Mouse (Mus musculus) bone marrow macrophage, adult 2 months (primary cell): ENCODE measurements around the gene Nt5e. TPM values are rescaled to one million over a fixed set of nuclear protein-coding genes. Genes with fewer than 3 reads are reported as not detected.

Source experiments
- H3K27ac ChIP-seq: 2 replicates; pipeline ENCODE4 v1.5.1; 2012; ENCODE audit warnings: low read depth, low read length; ENCODE audit not compliant: insufficient read depth
- H3K4me1 ChIP-seq: 2 replicates; pipeline ENCODE4 v1.6.1; 2012; ENCODE audit warnings: low read length; ENCODE audit not compliant: control insufficient read depth, insufficient read depth
- H3K4me3 ChIP-seq: 2 replicates; pipeline ENCODE4 v1.5.1; 2012; ENCODE audit warnings: mild to moderate bottlenecking, low read length, moderate library complexity; ENCODE audit not compliant: insufficient read depth
- CTCF ChIP-seq: IDR thresholded peaks from 2 replicates; pipeline ENCODE4 v1.5.1; 2012; ENCODE audit warnings: low read depth, mild to moderate bottlenecking, low read length, moderate library complexity
- POLR2A ChIP-seq: IDR thresholded peaks from 2 replicates; pipeline ENCODE4 v1.6.1; 2012; ENCODE audit warnings: mild to moderate bottlenecking, low read depth, low read length, borderline replicate concordance
- polyA plus RNA-seq: library from polyadenylated mRNA; stranded (reverse); fragments of >200 nt; gene quantifications from 2 replicates; pipeline ENCODE4 v1.2.4, GENCODE M21; 2012; ENCODE audit not compliant: missing spikeins, insufficient read depth, insufficient read length

Nt5e gene
- polyA plus RNA-seq, 1 experiment, result 0.15 TPM

GRCm38 (mm10) chr9:88342701-88343100 lies 15.7 kb downstream of the Nt5e start:
- TF ChIP-seq CTCF, result no peak
- Histone ChIP-seq H3K27ac (no peak overlapping the region), H3K4me1 (peaks cover 8% of the 10 kb centered on the region), H3K4me3 (no peak overlapping the region)

DNA sequence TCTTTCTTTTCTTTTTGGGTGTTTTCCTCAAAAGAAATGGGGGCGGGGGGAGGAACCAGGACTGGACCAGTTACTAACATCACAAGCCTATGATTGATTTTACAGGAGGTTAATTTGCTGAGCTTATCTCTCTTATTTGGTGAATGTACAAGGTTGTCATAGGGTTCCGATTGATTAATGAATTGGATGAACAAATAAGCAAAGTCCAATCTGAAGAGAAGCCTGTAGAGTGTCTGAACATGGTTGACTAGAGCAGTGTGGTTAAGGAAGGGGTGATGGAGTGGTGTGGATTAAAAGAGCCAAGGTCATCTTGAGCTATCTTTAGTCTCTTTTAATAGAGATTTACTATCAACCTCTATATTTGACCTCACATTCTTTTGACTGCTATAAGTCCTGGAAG lies 17.4 kb downstream of the Nt5e start:
- TF ChIP-seq POLR2A (no peak), CTCF (no peak)
- Histone ChIP-seq H3K4me3 (no peak overlapping the region), H3K27ac (no peak overlapping the region), H3K4me1 (peaks cover 20% of the 10 kb centered on the region)

DNA sequence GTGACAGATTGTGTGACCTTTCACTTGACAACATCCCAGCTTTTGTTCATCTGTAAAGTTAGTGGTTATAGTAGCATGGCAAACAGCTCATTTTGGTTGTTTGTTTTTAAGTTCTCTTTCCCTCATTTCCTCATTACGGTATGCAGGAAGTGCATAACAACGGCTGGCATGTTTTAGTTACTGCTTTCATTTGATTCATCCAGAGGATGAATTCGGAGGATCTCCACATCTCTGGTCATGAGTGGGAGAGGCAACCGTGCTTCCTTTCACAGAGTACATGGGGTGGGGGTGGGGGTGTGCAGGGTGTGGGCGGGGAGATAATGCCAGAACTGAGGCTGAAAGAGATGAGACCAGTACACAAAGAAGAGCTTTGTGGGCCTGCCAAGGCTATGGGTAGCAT lies 19.9 kb downstream of the Nt5e start:
- Histone ChIP-seq H3K27ac (no peak overlapping the region), H3K4me1 (peaks cover 20% of the 10 kb centered on the region), H3K4me3 (no peak overlapping the region)
- TF ChIP-seq POLR2A, result no peak

- H3K4me3 ChIP-seq, result no peak overlapping the region
- no peak overlapping the region for H3K27ac ChIP-seq
- peaks cover 22% of the 10 kb centered on the region for H3K4me1 ChIP-seq
- no peak for TF ChIP-seq POLR2A
- TF ChIP-seq CTCF, result no peak
Observed at GRCm38 (mm10) chr9:88348623-88349022, 21.6 kb downstream of the Nt5e start.

- Histone ChIP-seq H3K4me1 (peaks cover 26% of the 10 kb centered on the region), H3K27ac (no peak overlapping the region), H3K4me3 (no peak overlapping the region)
- TF ChIP-seq POLR2A (no peak), CTCF (no peak)
Observed at GRCm38 (mm10) chr9:88350317-88350716, 23.3 kb downstream of the Nt5e start.

DNA sequence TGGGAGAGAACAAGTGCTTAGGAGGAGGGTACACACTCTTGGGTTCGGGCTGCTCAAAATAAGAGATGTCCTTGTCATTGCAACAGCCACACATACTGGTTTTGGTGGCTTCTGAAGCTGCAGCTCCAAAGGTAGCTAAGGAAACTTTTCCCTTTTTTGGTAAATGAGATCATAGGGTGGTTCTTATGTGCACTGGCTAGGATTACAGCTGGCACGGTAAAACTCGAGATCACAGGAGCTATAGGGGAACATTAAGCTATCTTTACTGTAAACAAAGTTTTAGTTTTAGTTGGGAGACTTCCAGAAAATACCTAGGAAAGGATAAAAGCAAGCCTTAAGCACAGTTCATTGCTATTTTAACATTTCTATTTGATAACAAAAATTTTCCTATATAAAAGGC lies 24.2 kb downstream of the Nt5e start:
- TF ChIP-seq CTCF (no peak), POLR2A (no peak)
- no peak overlapping the region for H3K4me3 ChIP-seq
- peaks cover 26% of the 10 kb centered on the region for H3K4me1 ChIP-seq
- no peak overlapping the region for H3K27ac ChIP-seq

DNA sequence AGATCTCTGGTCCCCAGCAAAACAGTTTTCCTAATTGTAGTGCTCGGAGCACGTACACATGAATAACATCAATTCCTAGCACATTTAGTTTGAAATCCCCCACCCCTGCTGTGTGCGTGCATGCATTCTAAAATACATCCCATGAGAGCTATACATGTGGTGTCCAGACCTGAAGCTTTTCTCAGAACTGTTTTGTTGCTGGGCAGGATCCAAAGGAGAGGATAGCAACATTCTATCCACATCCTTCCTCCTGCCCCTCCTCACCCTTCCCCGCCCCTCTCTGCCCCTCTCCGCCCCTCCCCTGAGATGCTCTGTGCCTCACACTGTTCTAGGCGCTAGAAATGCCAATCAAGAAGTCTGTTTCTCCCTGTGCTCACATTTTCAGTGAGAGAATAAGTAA lies 25.7 kb downstream of the Nt5e start:
- Histone ChIP-seq H3K27ac (no peak overlapping the region), H3K4me1 (peaks cover 20% of the 10 kb centered on the region), H3K4me3 (no peak overlapping the region)
- no peak for TF ChIP-seq POLR2A
- TF ChIP-seq CTCF, result no peak

DNA sequence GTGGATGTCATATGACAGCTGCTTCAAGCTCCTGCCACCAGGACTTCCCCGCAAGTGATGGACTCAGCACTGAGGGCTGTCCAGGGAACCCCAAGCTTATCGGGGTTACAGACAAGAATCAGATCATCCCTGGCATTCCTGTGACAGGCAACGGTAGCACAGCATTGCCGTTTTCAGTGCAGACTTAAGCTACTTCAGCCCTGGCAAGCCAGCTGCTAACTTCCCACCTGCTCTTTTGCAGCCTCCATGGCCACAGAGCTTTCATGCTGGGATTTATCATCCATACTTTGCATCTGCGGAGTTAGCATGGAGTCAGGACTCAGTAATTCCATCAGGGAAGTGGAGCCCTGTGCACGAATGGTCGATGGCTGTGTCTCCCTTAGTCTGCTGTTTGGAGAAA lies 26.5 kb downstream of the Nt5e start:
- Histone ChIP-seq H3K4me3 (no peak overlapping the region), H3K27ac (no peak overlapping the region), H3K4me1 (peaks cover 16% of the 10 kb centered on the region)
- TF ChIP-seq CTCF, result no peak
- TF ChIP-seq POLR2A, result no peak

GRCm38 (mm10) chr9:88357173-88357572 lies 30.2 kb downstream of the Nt5e start:
- Histone ChIP-seq H3K27ac (no peak overlapping the region), H3K4me3 (no peak overlapping the region), H3K4me1 (peaks cover 9% of the 10 kb centered on the region)
- TF ChIP-seq POLR2A, result no peak
- no peak for TF ChIP-seq CTCF

DNA sequence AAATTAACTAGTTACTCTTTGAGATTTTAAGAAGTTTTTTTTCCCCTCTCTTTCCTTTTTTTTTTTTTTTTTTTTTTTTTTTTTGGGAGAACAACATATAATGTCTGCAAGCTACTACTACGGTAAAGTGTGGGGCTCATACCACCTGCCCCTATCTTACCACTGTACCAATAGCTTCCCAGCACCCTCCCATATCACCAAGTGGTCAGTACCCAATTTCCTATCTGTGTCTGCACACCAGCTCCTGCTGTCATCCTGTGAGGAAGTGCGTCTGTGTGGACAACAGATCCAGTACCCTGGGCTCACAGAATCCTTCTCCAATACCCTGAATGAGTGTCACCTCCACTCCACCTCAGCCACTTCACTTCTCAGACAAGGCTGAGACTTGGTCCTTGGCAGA lies 32.1 kb downstream of the Nt5e start:
- Histone ChIP-seq H3K4me1 (peaks cover 3% of the 10 kb centered on the region), H3K27ac (no peak overlapping the region), H3K4me3 (no peak overlapping the region)
- TF ChIP-seq POLR2A (no peak), CTCF (no peak)

GRCm38 (mm10) chr9:88361211-88361909 lies 34.4 kb downstream of the Nt5e start:
- Histone ChIP-seq H3K4me3 (no peak overlapping the region), H3K4me1 (peaks cover 3% of the 10 kb centered on the region; the same call in 1 of the 2 replicates), H3K27ac (no peak overlapping the region)
- TF ChIP-seq CTCF (no peak), POLR2A (no peak)
